Mouse (Mus musculus) lung, postnatal 14 days (tissue): Measurements from ENCODE around the gene Cdh4.
A peak's percentile ranks its signal among the peaks of the same experiment; 100 is the strongest.

Source experiments
- DNase-seq: peaks from one replicate; pipeline ENCODE4 v3.0.0; 2021

Cdh4 gene

GRCm38 (mm10) chr2:179476622-179477021 is 34.4 kb downstream of the Cdh4 start:
- no peak for DNase-seq

GRCm38 (mm10) chr2:179480800-179481200 is 38.6 kb downstream of the Cdh4 start:
- no peak for DNase-seq

DNA sequence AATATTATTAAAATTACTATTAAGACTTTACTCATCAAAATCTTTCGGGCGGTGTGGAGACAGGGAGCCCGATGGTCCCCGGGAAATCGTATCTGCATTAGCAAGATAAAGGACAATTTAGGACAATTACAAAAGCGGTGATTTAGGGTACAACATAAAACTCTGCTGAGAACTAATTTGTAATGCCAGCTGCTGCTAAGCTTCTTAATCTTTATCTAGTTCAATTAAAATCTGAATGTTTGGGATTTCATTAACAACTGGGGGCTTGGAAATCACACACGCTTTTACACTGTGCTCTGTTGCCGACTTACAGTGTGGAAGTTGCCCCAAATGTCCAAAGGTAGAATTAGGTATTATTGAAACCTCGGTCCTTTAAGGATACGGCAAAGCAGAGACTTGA is 39.1 kb downstream of the Cdh4 start:
- DNase-seq = no peak

DNA sequence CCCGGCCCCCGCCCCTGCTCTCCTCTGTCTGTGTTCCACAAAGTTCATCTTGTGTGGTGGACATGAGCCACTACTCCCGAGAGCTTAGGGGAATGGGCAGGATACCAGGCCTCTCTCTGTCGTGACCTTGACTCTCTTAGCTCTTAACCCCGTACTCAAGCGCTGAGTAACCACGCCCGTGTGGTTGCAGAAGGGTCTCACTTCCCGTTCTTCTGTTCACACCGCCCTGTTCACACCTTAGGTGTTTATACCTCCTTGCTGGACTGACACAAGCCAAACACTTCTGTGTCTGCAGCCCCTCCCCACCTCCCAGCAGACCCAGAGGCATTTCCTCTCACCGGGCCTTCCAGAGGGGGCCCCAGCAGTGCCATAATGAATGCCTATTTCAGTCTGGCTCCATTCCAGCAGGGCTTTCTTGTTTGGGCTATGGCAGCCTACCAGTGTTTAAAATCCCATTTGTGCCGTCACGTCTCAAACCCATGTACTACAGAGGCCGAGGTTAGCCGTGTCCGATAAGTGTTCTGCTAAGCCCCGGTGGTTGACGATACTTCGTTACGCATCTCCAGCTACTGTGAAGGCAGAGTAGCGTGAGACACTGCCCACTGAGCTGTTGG is 46.4 kb downstream of the Cdh4 start:
- DNase-seq = no peak

DNA sequence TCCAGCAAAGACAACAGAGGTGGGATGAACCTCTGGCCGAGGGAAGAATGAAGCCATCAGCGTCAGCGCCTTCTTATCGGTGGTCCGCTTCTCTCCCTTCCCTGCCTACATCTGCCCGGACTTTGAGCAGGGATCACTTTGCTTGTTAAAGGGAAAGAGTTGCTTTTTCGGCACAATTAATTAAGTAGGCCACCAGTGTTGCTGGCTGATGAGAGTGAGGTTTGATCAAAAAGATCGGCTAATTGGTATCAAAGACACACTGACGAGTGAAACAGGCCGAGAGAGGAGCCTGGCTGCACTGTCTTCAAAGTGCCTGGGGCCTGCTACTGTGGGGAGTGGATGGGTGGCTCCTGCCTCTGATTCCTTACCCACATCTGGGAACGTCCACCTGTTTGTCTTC is 49.7 kb downstream of the Cdh4 start:
- DNase-seq = no peak

- no peak for DNase-seq
These were observed 52.0 kb downstream of the Cdh4 start for GRCm38 (mm10) chr2:179494276-179494675.

GRCm38 (mm10) chr2:179510439-179510838 is 68.2 kb downstream of the Cdh4 start:
- DNase-seq = no peak

DNA sequence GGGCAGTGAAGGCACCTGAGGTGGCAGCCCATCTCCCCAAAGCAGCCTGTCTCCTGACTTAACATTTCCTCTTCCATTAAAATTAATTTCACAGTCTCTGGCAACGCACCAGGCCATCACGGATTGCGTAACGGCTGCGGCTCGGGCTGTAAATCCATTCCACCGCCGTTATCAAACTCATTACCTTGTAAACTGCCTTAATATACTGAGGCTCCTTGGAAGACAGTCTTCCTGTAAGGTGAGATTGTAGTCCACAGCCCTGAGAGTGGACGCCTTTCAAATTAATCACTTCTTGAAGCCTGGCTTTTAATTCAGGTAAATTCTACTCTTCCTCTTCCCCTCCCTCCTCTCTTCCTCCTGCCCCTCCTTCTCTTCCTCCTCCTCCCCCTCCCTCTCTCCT is 74.3 kb downstream of the Cdh4 start:
- DNase-seq = no peak

DNA sequence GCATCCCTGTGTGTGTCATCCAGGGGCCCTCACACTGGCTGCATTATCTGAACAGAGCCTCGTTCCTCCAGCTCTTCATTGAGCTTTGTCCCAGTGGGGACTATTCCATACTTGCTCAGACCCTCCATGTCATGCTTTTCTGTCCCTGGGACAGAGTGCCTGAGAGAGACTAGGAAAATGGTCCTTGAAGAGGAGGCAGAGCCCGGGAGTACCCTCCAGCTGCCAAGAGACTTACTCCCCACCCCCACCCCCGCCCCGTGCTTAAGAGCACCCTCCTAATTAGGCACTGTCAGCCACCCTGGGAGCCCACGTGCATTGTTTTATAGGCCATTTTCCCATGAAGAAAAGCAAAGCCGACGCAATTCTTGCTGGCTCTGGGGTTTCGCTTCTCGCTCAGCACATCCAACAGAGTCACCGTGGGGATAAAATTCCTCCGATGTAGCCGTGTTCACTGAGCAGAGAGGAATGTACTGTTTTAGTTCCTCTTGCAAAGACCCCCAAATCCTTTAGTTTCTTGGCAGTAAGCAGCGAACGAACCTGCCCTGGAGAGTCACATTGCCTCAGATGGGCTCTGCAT is 76.3 kb downstream of the Cdh4 start:
- no peak for DNase-seq

- no peak for DNase-seq
These were observed 76.9 kb downstream of the Cdh4 start for GRCm38 (mm10) chr2:179519161-179519560.

- DNase-seq = no peak
These were observed 77.7 kb downstream of the Cdh4 start for GRCm38 (mm10) chr2:179519931-179520330.

GRCm38 (mm10) chr2:179520941-179521340 is 78.7 kb downstream of the Cdh4 start:
- DNase-seq = no peak

- DNase-seq = no peak
These were observed 79.2 kb downstream of the Cdh4 start for GRCm38 (mm10) chr2:179521444-179521843.

DNA sequence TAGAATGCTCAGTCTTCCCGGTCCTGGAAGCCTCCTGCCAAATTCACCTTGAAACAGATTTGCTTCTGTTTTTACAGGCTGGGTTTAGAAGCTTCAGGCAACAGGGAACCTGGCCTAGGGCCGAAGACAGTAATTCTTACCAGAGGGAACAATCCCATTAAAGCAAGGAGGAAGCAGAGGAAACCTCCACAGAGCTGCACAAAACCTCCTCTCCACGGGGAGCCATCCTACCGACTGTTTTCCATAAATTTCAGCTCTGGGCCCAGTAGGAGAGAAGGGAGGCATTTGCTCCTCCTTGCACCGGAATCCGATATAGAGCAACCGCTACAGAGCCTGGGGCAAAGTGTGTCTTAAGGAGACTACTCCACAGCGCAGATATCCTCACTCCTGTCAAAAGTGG is 79.9 kb downstream of the Cdh4 start:
- DNase-seq = no peak

- DNase-seq = no peak
These were observed 84.7 kb downstream of the Cdh4 start for GRCm38 (mm10) chr2:179526976-179527375.

DNA sequence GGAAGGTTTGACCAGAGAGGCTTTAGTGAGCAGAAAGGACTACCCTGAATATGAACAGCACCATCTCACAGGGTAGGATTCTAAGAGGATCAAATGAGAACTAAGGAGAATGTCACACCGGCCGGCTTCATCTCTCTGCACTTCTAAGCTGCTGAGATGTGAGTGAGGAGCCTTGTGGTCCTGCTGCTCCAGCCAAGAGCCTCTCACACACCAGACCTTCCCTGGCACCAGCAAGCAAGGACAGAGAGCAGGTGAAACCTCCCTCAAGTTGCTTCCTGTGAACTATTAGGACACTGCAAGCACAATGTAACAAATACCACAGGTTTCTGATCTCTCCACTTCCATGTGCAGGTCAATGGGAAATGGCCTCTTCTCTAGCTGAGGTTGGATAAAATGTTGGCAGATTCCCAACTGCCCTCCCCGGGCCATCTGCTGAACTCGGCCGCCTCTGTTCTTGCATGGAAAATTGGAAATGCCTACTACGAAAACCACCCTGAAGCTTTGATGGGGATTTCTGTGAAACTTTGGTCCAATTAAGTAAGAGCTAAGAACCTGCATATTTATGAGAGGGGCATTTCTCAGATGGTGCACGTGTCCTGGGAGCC is 88.3 kb downstream of the Cdh4 start:
- no peak for DNase-seq

- no peak for DNase-seq
These were observed 91.0 kb downstream of the Cdh4 start for GRCm38 (mm10) chr2:179533196-179533595.

- DNase-seq = peak; percentile 19
These were observed 91.7 kb downstream of the Cdh4 start for GRCm38 (mm10) chr2:179533881-179534280.

- DNase-seq = no peak
These were observed 93.0 kb downstream of the Cdh4 start for GRCm38 (mm10) chr2:179535204-179535603.

GRCm38 (mm10) chr2:179536762-179537161 is 94.5 kb downstream of the Cdh4 start:
- no peak for DNase-seq

- DNase-seq = no peak
These were observed 95.2 kb downstream of the Cdh4 start for GRCm38 (mm10) chr2:179537390-179537789.

DNA sequence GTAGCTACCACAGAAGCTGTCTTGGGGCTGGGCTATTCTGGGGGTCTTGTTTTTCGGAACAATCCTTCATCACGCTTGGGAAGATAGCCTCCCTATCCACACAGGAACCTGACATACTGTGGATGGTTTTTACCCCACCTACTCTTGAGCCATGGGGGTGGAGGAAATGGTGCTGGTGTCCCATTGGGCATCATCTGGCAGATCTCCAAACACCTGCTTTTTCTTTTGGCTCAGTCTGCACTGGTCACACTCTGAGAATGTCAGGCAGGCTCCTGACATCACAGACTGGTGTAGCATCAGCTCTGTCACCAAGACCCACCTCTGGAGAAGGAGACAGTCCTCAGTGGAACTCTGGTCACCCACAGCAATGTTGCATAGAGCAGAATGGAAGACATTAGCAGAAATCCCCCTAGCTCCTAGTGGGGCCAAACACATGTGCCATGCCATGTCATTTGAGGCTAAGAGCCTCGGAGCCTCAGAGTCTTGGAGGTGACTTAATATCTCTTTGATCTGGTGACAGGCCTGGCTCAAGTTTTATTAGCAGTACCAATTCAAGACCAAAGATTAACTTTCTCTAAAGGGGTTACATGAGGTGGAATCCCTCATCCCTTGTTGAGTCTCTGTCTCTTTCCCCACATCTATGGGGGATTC is 95.7 kb downstream of the Cdh4 start:
- no peak for DNase-seq

GRCm38 (mm10) chr2:179538535-179538934 is 96.3 kb downstream of the Cdh4 start:
- DNase-seq = no peak

- DNase-seq = no peak
These were observed 97.5 kb downstream of the Cdh4 start for GRCm38 (mm10) chr2:179539532-179540245.
